Mouse (Mus musculus) granulocyte monocyte progenitor cell, adult 5-6 weeks (primary cell): ENCODE measurements around the gene Gm49321. TPM values are rescaled to one million over a fixed set of nuclear protein-coding genes. Genes with fewer than 3 reads are reported as not detected.

Source experiments
- ATAC-seq: replicated peaks from 2 replicates; pipeline ENCODE4 v1.8.0; 2016; ENCODE audit warnings: mild to moderate bottlenecking, moderate TSS enrichment, inconsistent platforms; ENCODE audit not compliant: poor library complexity, severe bottlenecking
- total RNA-seq, 2 experiments: library from RNA; stranded (forward) in 1 of 2; stranded (reverse) in 1 of 2; fragments of 200-712, 200-1000 nt in 1 of 2; fragments of >200 nt in 1 of 2; fragmentation: Nextera tagmentation in 1 of 2; gene quantifications; 2 replicates each; pipeline ENCODE4 v1.2.3; 2014 to 2017

Gene Gm49321
- total RNA-seq, 2 experiments from 2014 or later, result not detected

DNA sequence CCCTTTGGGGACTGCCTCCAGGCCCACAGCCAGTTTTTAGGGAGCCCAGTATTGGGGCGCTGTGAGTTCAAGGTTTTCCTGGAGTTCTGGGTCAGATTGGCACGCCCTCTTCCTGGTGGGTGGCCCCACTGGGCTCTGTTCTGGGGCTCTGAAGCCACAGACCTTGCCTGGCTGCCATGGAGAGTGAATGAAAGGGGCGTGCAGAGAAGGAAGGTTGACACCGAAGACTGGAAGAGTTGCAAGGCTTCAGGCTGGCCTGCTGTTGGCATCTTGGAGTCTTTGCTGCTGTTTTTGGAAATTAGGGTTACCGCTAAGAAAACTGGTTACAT, 60.6 kb downstream of the Gm49321 start:
- no peak; the same call in 1 of the 2 replicates for ATAC-seq

DNA sequence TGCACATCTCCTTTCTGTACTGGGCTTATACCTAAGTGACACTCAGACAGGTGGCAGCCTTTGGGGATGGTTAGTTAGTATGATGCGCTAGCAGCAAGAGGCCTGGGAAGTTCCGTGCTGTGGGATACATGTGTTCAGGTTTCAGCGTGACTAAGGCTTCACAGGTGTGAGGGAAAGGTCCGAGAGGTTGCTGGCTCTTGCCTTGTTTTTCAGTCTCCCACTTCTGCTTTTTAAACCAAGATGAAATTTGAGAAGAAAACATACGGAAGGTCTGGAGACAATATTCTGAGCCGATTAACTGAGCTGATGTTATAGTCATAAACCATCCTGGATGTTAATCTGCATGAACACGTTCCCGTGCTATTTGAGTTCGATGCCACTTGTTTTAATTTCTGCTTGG, 65.0 kb downstream of the Gm49321 start:
- no peak for ATAC-seq

DNA sequence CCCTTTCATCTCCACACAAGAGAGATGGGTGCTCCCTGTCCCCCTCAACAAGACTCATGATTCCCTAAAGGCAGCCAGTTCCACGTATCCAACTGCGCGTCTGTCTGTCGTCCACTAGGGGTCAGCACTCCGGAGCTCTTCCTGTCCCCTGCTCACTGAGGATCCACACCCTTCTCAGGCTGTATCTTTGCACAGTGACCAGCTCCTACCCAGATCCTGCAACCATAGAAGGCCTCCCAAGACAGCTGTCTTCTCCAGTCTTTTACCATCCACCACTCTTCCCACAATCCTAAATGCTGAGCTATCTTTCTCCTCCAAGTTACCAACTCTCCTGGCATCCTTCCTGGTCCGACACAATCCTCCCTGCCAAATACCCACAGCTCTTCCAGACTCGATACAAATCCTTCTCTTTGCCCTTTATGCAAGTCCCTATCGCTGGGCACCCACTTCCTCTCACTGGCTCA, 72.0 kb downstream of the Gm49321 start:
- ATAC-seq, result peak; percentile 89

DNA sequence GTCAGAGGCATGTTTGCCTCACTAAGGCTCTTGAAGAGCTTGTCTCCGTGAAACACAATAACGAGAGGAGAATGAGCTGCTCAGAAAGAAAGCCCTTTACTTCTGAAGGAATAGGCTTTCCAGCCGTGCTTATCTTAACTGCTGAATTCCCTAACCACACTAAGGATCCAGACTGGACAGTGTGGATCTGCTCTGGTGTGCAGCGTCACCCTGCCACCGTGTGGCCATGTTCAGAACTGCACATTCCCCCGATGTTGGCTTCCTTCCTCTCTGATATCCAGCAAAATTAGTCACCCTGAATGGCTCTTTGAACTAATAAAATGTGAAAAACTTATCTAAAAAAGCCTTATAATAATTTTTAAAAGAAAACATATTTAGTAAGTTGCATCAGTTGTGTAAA, 76.3 kb downstream of the Gm49321 start:
- peak; percentile 85 for ATAC-seq

DNA sequence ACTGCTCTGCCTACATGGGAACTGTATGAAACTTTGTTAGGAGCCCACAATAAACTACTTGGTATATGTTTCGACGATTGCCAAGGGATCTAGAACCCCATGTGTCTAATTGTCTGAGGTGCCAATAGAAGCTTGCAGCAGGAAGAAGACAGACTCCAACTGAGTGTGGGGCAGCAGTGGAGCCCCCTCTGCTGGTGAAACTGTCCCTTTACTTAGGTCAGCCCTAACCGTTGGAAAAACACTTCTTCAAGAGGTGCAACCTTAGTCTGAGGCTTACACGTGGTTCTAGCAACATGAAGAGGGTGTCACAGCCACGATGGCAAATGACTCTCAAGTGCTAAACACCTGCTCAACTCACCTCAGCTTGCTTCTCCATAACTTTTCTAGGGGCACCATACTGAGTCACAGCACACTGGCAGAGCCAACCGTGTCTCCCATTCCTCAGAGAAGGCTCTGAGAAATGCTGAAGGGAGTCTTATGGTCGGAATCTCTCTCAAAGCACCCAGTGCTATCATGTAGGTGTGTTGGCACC, 77.4 kb downstream of the Gm49321 start:
- ATAC-seq, result peak; percentile 42

DNA sequence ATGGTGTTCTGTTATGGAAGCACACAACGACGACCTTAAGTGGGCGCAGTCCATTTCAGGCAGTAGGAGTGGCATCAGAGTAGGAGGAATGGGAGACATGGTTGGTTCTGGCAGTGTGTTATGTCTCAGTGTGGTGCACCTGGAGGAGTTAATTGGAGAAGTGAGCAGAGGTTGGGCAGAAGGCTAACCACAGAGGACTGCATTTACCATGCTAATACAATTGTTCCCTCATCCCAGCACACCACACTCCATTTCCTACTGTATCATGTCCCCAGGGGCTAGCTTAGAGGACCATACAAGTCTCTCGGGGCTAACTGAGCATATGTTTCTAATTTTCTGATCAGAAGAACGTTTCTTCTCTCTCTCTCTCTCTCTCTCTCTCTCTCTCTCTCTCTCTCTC, 78.0 kb downstream of the Gm49321 start:
- ATAC-seq, result no peak

Other genes with a start within 250 kb of the Gm49321 start
- gene Hif1a, start 36.3 kb upstream of the Gm49321 start, total RNA-seq (2014; fragmentation: Nextera tagmentation), result 39.1 and 40.8 TPM in 2 replicates
- 69.5 and 82.0 TPM in 2 replicates for gene Hif1a, start 36.3 kb upstream of the Gm49321 start, total RNA-seq (2017)
- gene Snapc1, start 26.8 kb downstream of the Gm49321 start, total RNA-seq (2014; fragmentation: Nextera tagmentation), result 8.5 and 9.8 TPM in 2 replicates
- gene Snapc1, start 26.8 kb downstream of the Gm49321 start, total RNA-seq (2017), result 6.2 and 16.9 TPM in 2 replicates
- not detected in 2 replicates for gene Syt16, start 60.0 kb downstream of the Gm49321 start, total RNA-seq (2014; fragmentation: Nextera tagmentation)
- gene Syt16, start 60.0 kb downstream of the Gm49321 start, total RNA-seq (2017), result not detected in 2 replicates